ENCODE assay signal across 9 mouse cellular contexts in the genomic region with DNA sequence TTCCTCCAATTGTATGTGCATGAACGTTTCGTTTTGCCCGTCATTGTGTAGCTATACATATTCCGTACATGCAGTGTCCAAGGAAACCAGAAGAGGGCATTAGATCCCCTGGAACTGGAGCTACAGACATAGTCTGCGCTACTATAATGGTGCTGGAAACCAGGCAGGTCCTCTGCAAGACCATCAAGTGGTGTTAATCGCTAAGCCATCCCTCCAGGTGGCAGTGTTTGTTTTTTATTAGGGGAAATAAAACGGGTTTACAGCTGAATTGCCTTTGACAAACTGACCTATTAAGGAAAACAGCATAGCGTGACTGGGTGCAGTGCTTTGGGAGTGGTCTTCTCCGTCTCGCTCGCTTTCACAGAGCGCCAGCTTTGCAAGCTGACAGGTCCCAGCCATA. TPM values are rescaled to one million over a fixed set of nuclear protein-coding genes. Genes with fewer than 3 reads are reported as not detected.
A peak's percentile ranks its signal among the peaks of the same experiment; 100 is the strongest.
DNase-seq lines count a peak whose midpoint lies in the region; ATAC-seq lines count a peak whose summit lies in the region.
"Had no signal": no experiment of that assay in that cellular context is flagged by ENCODE, and none has a peak within 500 bp of the region (broad histone marks: within the 10 kb centered on the region; RNA-seq: fewer than 3 reads in every experiment).

No protein-coding gene starts in this region.

- peaks cover 15% of the 10 kb centered on the region for H3K4me1 ChIP-seq in neural tube, embryonic 15.5 days
- peaks cover 30% of the 10 kb centered on the region for H3K4me1 ChIP-seq in kidney, embryonic 15.5 days

- H3K4me2 ChIP-seq in neural tube, embryonic 15.5 days, result no peak overlapping the region; the same call in 1 of the 2 replicates
- peak overlapping the region; percentile 29 for H3K4me2 ChIP-seq in kidney, embryonic 15.5 days

- H3K9me3 ChIP-seq in neural tube, embryonic 15.5 days (replicated peaks), result no peaks in the 10 kb centered on the region
- no peaks in the 10 kb centered on the region for H3K9me3 ChIP-seq in kidney, embryonic 15.5 days (replicated peaks)

- H3K36me3 ChIP-seq in neural tube, embryonic 15.5 days, result no peaks in the 10 kb centered on the region
- H3K36me3 ChIP-seq in kidney, embryonic 15.5 days, result no peaks in the 10 kb centered on the region

- H3K4me3 ChIP-seq in neural tube, embryonic 15.5 days (replicated peaks), result no peak overlapping the region
- H3K4me3 ChIP-seq in kidney, embryonic 15.5 days (replicated peaks), result no peak overlapping the region; the same call in 1 of the 2 replicates

- 10% methylated on average over 12 of the region's 12 CpGs for whole genome bisulfite sequencing in neural tube, embryonic 15.5 days
- WGBS in kidney, embryonic 15.5 days, result 9% methylated on average over 12 of the region's 12 CpGs

- H3K27ac ChIP-seq in neural tube, embryonic 15.5 days (replicated peaks), result no peak overlapping the region
- H3K27ac ChIP-seq in kidney, embryonic 15.5 days, result peak overlapping the region; percentile 87; the same call in 1 of the 2 replicates

- peak; percentile 51 for DNase-seq in CD4-positive, CD25-positive, alpha-beta regulatory T cell, adult 2 months (ENCODE audit: low read depth, low spot score)
- DNase-seq in neural tube, embryonic 10.5 days (ENCODE audit: extremely low spot score, low spot score), result peak; percentile 58
- DNase-seq in fibroblast of lung, adult 2 months (ENCODE audit: low read depth), result peak; percentile 15
- peak; percentile 82 for DNase-seq in lung, postnatal 36 days
- DNase-seq in thymus, postnatal 4 days, result peak; percentile 65

- H3K27me3 ChIP-seq in neural tube, embryonic 15.5 days (replicated peaks), result no peaks in the 10 kb centered on the region
- no peaks in the 10 kb centered on the region for H3K27me3 ChIP-seq in kidney, embryonic 15.5 days

- no peak overlapping the region for H3K9ac ChIP-seq in neural tube, embryonic 15.5 days (replicated peaks)
- H3K9ac ChIP-seq in kidney, embryonic 15.5 days, result no peak overlapping the region

- ATAC-seq in CD4-positive, CD25-positive, alpha-beta regulatory T cell, adult 4 months, result no peak
- ATAC-seq in neural tube, embryonic 15.5 days (ENCODE audit: low FRiP score), result no peak
- peak; percentile 79 for ATAC-seq in kidney, embryonic 15.5 days (replicated peaks; ENCODE audit: low FRiP score)

RNA-seq across cellular contexts. Expression of a gene that starts 9.7 kb away (rescaled TPM):
- polyA plus RNA-seq in CD4-positive, CD25-positive, alpha-beta regulatory T cell, adult 4 months (2017; shearing (Covaris generic)), result 1 to 10 TPM; 2.9 to 6.9 TPM
- 3.4 and 6.2 TPM in 2 replicates for polyA plus RNA-seq in neural tube, embryonic 15.5 days (2015; fragmentation: Nextera tagmentation; extraction: Ambion mirVana)
- 7.8 and 9.0 TPM in 2 replicates for polyA plus RNA-seq in kidney, embryonic 15.5 days (2015; fragmentation: Nextera tagmentation; extraction: Ambion mirVana)

RNA-seq across cellular contexts. Expression of a gene that starts 23.9 kb away (rescaled TPM):
- 100 to 1,000 TPM; 479 to 556 TPM for polyA plus RNA-seq in CD4-positive, CD25-positive, alpha-beta regulatory T cell, adult 4 months (2017; shearing (Covaris generic))
- polyA plus RNA-seq in neural tube, embryonic 15.5 days (2015; fragmentation: Nextera tagmentation; extraction: Ambion mirVana), result 248 and 252 TPM in 2 replicates
- 228 and 235 TPM in 2 replicates for polyA plus RNA-seq in kidney, embryonic 15.5 days (2015; fragmentation: Nextera tagmentation; extraction: Ambion mirVana)

RNA-seq across cellular contexts. Expression of a gene that starts 24.1 kb away (rescaled TPM):
- polyA plus RNA-seq in CD4-positive, CD25-positive, alpha-beta regulatory T cell, adult 4 months (2017; shearing (Covaris generic)), result under 1 TPM; 0.09 to 0.19 TPM
- polyA plus RNA-seq in neural tube, embryonic 15.5 days (2015; fragmentation: Nextera tagmentation; extraction: Ambion mirVana), result 18.8 and 24.2 TPM in 2 replicates
- polyA plus RNA-seq in kidney, embryonic 15.5 days (2015; fragmentation: Nextera tagmentation; extraction: Ambion mirVana), result 60.6 and 63.6 TPM in 2 replicates

RNA-seq across cellular contexts. Expression of a gene that starts 39.9 kb away (rescaled TPM):
- not detected for polyA plus RNA-seq in CD4-positive, CD25-positive, alpha-beta regulatory T cell, adult 4 months (2017; shearing (Covaris generic))
- polyA plus RNA-seq in neural tube, embryonic 15.5 days (2015; fragmentation: Nextera tagmentation; extraction: Ambion mirVana), result 0.09 TPM in 1 of 2 replicates, not detected in the other
- polyA plus RNA-seq in kidney, embryonic 15.5 days (2015; fragmentation: Nextera tagmentation; extraction: Ambion mirVana), result not detected in 2 replicates
- polyA plus RNA-seq: liver, embryonic 16.5 days had no signal

Comparison
In these comparisons a context has a peak if more than half of its experiments do, and no peak if none do; other contexts are left out.
1. DNase-seq: peak in every context shown above with its lines; median percentile 82 in lung, postnatal 36 days; 65 in thymus, postnatal 4 days; 58 in neural tube, embryonic 10.5 days; 51 in CD4-positive, CD25-positive, alpha-beta regulatory T cell, adult 2 months; 15 in fibroblast of lung, adult 2 months.
2. RNA of a gene that starts 24.1 kb away (polyA plus RNA-seq): 60.6 to 63.6 TPM in kidney, embryonic 15.5 days and 18.8 to 24.2 TPM in neural tube, embryonic 15.5 days; 0.09 to 0.19 TPM in CD4-positive, CD25-positive, alpha-beta regulatory T cell, adult 4 months; every median in the first group is over 10 times any median in the second.